ENCODE assay signal across 11 mouse cellular contexts in the genomic region with DNA sequence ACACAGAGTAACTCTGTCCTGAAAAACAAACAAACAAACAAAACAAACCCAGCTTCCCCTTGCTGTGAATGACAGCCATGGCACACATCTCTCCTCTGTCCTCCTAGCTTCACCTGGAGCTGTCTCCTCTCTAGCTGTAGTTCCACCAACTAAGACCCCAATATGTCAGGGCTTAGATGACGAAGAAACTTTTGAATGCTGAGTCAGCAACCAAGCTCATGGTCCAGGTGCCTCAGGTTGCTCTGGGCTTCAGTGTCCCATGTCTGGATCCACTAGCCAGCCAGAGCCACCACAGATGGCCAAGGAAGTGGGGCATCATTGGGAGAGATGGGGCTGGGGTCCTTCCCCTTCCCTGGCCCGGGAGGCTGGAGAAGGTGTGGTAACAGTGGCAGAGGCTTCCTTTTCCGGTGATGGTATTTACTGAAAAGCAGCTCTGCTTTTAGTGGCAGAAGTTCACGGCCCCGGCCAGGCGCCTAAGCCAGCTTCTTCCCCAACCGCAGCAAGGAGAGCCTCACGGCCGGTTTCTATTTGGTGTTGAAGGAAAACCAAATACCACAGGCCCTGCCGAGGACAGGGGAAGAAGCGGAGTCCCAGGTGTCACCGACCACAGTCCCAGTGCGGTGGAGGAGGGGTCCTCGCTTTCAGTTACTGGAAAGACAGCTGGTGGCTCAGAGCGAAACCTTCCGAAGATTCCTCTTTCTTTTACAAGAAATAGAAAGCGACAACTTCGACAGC.
A peak's percentile ranks its signal among the peaks of the same experiment; 100 is the strongest.
DNase-seq lines count a peak whose midpoint lies in the region; ATAC-seq and TF ChIP-seq lines count a peak whose summit lies in the region.
"Had no signal": no experiment of that assay in that cellular context is flagged by ENCODE, and none has a peak within 500 bp of the region (broad histone marks: within the 10 kb centered on the region; RNA-seq: fewer than 3 reads in every experiment).

No protein-coding gene starts in this region.

- no peak overlapping the region for H3K27ac ChIP-seq in kidney, embryonic 14.5 days (ENCODE audit: low read depth, low read length)
- peak overlapping the region; percentile 88 for H3K27ac ChIP-seq in liver, postnatal 0 days (ENCODE audit: low read depth)
- H3K27ac ChIP-seq in stomach, embryonic 16.5 days (ENCODE audit: low read length), result peak overlapping the region; percentile 75
- H3K27ac ChIP-seq in cerebellum, adult 2 months (ENCODE audit: insufficient read depth, low read length), result no peak overlapping the region
- H3K27ac ChIP-seq: midbrain, embryonic 10.5 days had no signal

- H3K9ac ChIP-seq in kidney, embryonic 14.5 days (ENCODE audit: low read depth, low read length), result peak overlapping the region; percentile 2; the same call in 1 of the 2 replicates
- peak overlapping the region; percentile 58; the same call in 1 of the 2 replicates for H3K9ac ChIP-seq in liver, postnatal 0 days (replicated peaks)
- H3K9ac ChIP-seq in stomach, embryonic 16.5 days (ENCODE audit: low read length), result peak overlapping the region; percentile 59; the same call in 1 of the 2 replicates

- no peak for TF ChIP-seq POLR2A in cerebellum, adult 2 months (IDR thresholded peaks at IDR 0.05; ENCODE audit: borderline replicate concordance, insufficient read depth, low read length)

- H3K9me3 ChIP-seq in kidney, embryonic 14.5 days (ENCODE audit: control insufficient read depth, low read length), result no peaks in the 10 kb centered on the region
- no peaks in the 10 kb centered on the region for H3K9me3 ChIP-seq in liver, postnatal 0 days (ENCODE audit: low read length)
- no peaks in the 10 kb centered on the region for H3K9me3 ChIP-seq in stomach, embryonic 16.5 days (replicated peaks; ENCODE audit: control insufficient read depth, low read length)
- H3K9me3 ChIP-seq: midbrain, embryonic 10.5 days had no signal

- TF ChIP-seq CTCF in liver, postnatal 0 days (IDR thresholded peaks at IDR 0.05; ENCODE audit: low read depth), result no peak
- TF ChIP-seq CTCF in cerebellum, adult 2 months (IDR thresholded peaks at IDR 0.05; ENCODE audit: borderline replicate concordance, insufficient read depth, low read depth, low read length), result no peak

- no peak overlapping the region for H3K4me2 ChIP-seq in kidney, embryonic 14.5 days (replicated peaks; ENCODE audit: low read depth, low read length)
- peak overlapping the region; percentile 54 for H3K4me2 ChIP-seq in liver, postnatal 0 days (ENCODE audit: low read depth, low read length)
- peak overlapping the region; percentile 19; the same call in 1 of the 2 replicates for H3K4me2 ChIP-seq in stomach, embryonic 16.5 days (ENCODE audit: low read depth, low read length)

- H3K4me1 ChIP-seq in kidney, embryonic 14.5 days (ENCODE audit: control insufficient read depth, insufficient read depth, low read length), result peaks cover 7% of the 10 kb centered on the region
- peaks cover 23% of the 10 kb centered on the region for H3K4me1 ChIP-seq in liver, postnatal 0 days (ENCODE audit: insufficient read depth)
- H3K4me1 ChIP-seq in stomach, embryonic 16.5 days (ENCODE audit: control insufficient read depth, insufficient read depth, low read length), result peaks cover 25% of the 10 kb centered on the region
- H3K4me1 ChIP-seq in cerebellum, adult 2 months (ENCODE audit: control insufficient read depth, insufficient read depth, low read length), result no peaks in the 10 kb centered on the region

- no peaks in the 10 kb centered on the region for H3K36me3 ChIP-seq in kidney, embryonic 14.5 days (ENCODE audit: control insufficient read depth, insufficient read depth, low read length)
- H3K36me3 ChIP-seq in liver, postnatal 0 days (replicated peaks; ENCODE audit: insufficient read depth, low read length), result no peaks in the 10 kb centered on the region
- H3K36me3 ChIP-seq in stomach, embryonic 16.5 days (ENCODE audit: control insufficient read depth, insufficient read depth, low read length), result no peaks in the 10 kb centered on the region
- H3K36me3 ChIP-seq: midbrain, embryonic 10.5 days had no signal

- no peaks in the 10 kb centered on the region for H3K27me3 ChIP-seq in kidney, embryonic 14.5 days (ENCODE audit: control insufficient read depth, insufficient read depth, low read length)
- H3K27me3 ChIP-seq in liver, postnatal 0 days (ENCODE audit: insufficient read depth, low read length), result no peaks in the 10 kb centered on the region
- no peaks in the 10 kb centered on the region for H3K27me3 ChIP-seq in stomach, embryonic 16.5 days (ENCODE audit: control insufficient read depth, insufficient read depth, low read length)
- no peaks in the 10 kb centered on the region for H3K27me3 ChIP-seq in cerebellum, adult 2 months (ENCODE audit: control insufficient read depth, insufficient read depth, low read length)

- no peak for DNase-seq in kidney, postnatal 25 days
- peak; percentile 64 for DNase-seq in liver, postnatal 0 days
- DNase-seq in cerebellum, adult 2 months, result no peak
- no peak for DNase-seq in lung, postnatal 25 days (ENCODE audit: low spot score)
- no peak for DNase-seq in layer of hippocampus, adult 8-10 months (ENCODE audit: low spot score in 2 of 2)
- DNase-seq: kidney, adult 9 months; right cerebral cortex, postnatal 4 days had no signal

- no peak overlapping the region for H3K4me3 ChIP-seq in kidney, embryonic 14.5 days (ENCODE audit: low read length)
- H3K4me3 ChIP-seq in liver, postnatal 0 days (ENCODE audit: low read depth, low read length), result peak overlapping the region; percentile 19; the same call in 1 of the 2 replicates
- no peak overlapping the region; the same call in 1 of the 2 replicates for H3K4me3 ChIP-seq in stomach, embryonic 16.5 days (replicated peaks; ENCODE audit: low read length)
- H3K4me3 ChIP-seq in cerebellum, adult 2 months (replicated peaks; ENCODE audit: insufficient read depth, low read depth, low read length), result no peak overlapping the region
- H3K4me3 ChIP-seq: midbrain, embryonic 10.5 days had no signal

- no peak for TF ChIP-seq EP300 in liver, postnatal 0 days (IDR thresholded peaks at IDR 0.05; ENCODE audit: low read depth)

- WGBS in kidney, embryonic 14.5 days, result 50% methylated on average over 18 of the region's 18 CpGs
- WGBS in liver, postnatal 0 days (ENCODE audit: insufficient replicate concordance), result 22% methylated on average over 18 of the region's 18 CpGs
- 40% methylated on average over 18 of the region's 18 CpGs for WGBS in stomach, embryonic 16.5 days
- WGBS in cerebellum, adult 2 months, result 70% methylated on average over 18 of the region's 18 CpGs

- no peak for ATAC-seq in kidney, embryonic 14.5 days (ENCODE audit: low FRiP score, low TSS enrichment)
- ATAC-seq in common myeloid progenitor, adult 5-6 weeks (replicated peaks; ENCODE audit: low read depth, poor library complexity, severe bottlenecking), result peak; percentile 75
- ATAC-seq in liver, postnatal 0 days, result peak; percentile 14; the same call in 1 of the 2 replicates
- ATAC-seq in stomach, embryonic 16.5 days (ENCODE audit: insufficient read depth, low FRiP score), result no peak

Comparison
In these comparisons a context has a peak if more than half of its experiments do, and no peak if none do; other contexts are left out.
1. ATAC-seq: peak in common myeloid progenitor, adult 5-6 weeks (single experiment) and liver, postnatal 0 days (single experiment); none in kidney, embryonic 14.5 days (single experiment) and stomach, embryonic 16.5 days (single experiment).
2. H3K27ac ChIP-seq: peak in liver, postnatal 0 days (single experiment) and stomach, embryonic 16.5 days (single experiment); none in kidney, embryonic 14.5 days (single experiment) and cerebellum, adult 2 months (single experiment).
3. H3K9ac ChIP-seq: peak in every context shown above with its lines; median percentile 59 in stomach, embryonic 16.5 days; 58 in liver, postnatal 0 days; 2 in kidney, embryonic 14.5 days.